ENCODE assay signal across 9 mouse cellular contexts in the genomic region with DNA sequence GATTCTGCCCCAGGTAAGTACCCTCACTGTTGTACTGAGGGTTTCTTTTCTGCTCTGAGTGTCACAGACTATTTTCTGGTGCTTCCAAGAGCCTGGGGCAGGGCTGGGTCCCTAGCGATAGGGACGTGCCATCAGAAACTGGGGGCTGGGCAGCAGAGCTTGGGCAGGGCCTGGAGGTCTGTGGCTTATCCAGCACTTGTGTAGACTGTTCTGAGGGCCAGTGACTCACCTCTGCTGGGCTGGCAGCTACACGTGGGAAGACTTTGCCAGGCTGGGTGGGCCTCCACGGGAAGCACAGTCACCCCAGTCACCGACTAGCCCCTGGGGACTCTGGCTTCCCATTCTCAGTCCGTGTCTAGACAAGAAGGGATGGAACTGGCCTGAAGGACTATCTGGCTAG. TPM values are rescaled to one million over a fixed set of nuclear protein-coding genes. Genes with fewer than 3 reads are reported as not detected.
A peak's percentile ranks its signal among the peaks of the same experiment; 100 is the strongest.
DNase-seq lines count a peak whose midpoint lies in the region; ATAC-seq and TF ChIP-seq lines count a peak whose summit lies in the region.
"Had no signal": no experiment of that assay in that cellular context is flagged by ENCODE, and none has a peak within 500 bp of the region (broad histone marks: within the 10 kb centered on the region; RNA-seq: fewer than 3 reads in every experiment).

No protein-coding gene starts in this region.

- peak; percentile 21 to 32 for DNase-seq in cerebellum, adult 18-20 months
- DNase-seq in cerebellum, adult 11 months: no peak
- DNase-seq in Patski (ENCODE audit: low read depth, low spot score): no peak
- DNase-seq in heart, adult 2 months: peak; percentile 62 to 64
- DNase-seq in thymus, postnatal 36 days: no peak
- no peak for DNase-seq in gastrocnemius, postnatal 36 days

- CTCF ChIA-PET in Patski (lab: Charles Lee): interaction anchor here (3.4 kb wide), 1 partner anchor 18 kb away, joined by 17 read pairs; no protein-coding TSS in a partner anchor

- peak overlapping the region; percentile 90 for H3K27ac ChIP-seq in heart, adult 2 months
- H3K27ac ChIP-seq in limb, embryonic 13.5 days: no peak overlapping the region
- H3K27ac ChIP-seq in neural tube, embryonic 13.5 days (replicated peaks): 0 out of 2 replicates have a peak overlapping the region, but pooled peaks have one; percentile 42

- intact Hi-C loops in heart, adult 2 months (cut with DNase I): loop anchor here (5.0 kb wide), 1 partner anchor 60 kb away; the partner anchor contains the start of gene Fads2
- intact Hi-C loops in gastrocnemius, postnatal 36 days (cut with DNase I): loop anchor here (5.0 kb wide), 1 partner anchor 60 kb away; the partner anchor contains the start of gene Fads2

- H3K9ac ChIP-seq in heart, adult 2 months (ENCODE audit: low read depth, low read length): peak overlapping the region; percentile 76
- peak overlapping the region; percentile 84 for H3K9ac ChIP-seq in limb, embryonic 13.5 days
- peak overlapping the region; percentile 80 for H3K9ac ChIP-seq in neural tube, embryonic 13.5 days

- no peaks in the 10 kb centered on the region for H3K27me3 ChIP-seq in Patski
- H3K27me3 ChIP-seq in heart, adult 2 months (ENCODE audit: control insufficient read depth, insufficient read depth, low read length): no peaks in the 10 kb centered on the region
- H3K27me3 ChIP-seq in limb, embryonic 13.5 days: peaks cover 5% of the 10 kb centered on the region; the same call in 1 of the 2 replicates
- H3K27me3 ChIP-seq in neural tube, embryonic 13.5 days: no peaks in the 10 kb centered on the region; the same call in 1 of the 2 replicates

- H3K4me3 ChIP-seq in heart, adult 2 months: peak overlapping the region; percentile 68
- H3K4me3 ChIP-seq in limb, embryonic 13.5 days: peak overlapping the region; percentile 70
- H3K4me3 ChIP-seq in neural tube, embryonic 13.5 days: peak overlapping the region; percentile 59

- no peaks in the 10 kb centered on the region for H3K79me2 ChIP-seq in heart, adult 2 months (replicated peaks; ENCODE audit: control insufficient read depth, insufficient read depth, low read length)

- in situ Hi-C loops in Patski (cut with MboI; ENCODE audit: low pct_unique_long_range_greater_than_20kb): no loop called here

- H3K4me2 ChIP-seq in limb, embryonic 13.5 days (replicated peaks): peak overlapping the region; percentile 97
- peak overlapping the region; percentile 97 for H3K4me2 ChIP-seq in neural tube, embryonic 13.5 days

- POLR2A ChIA-PET in Patski (lab: Charles Lee): interaction anchor here (0.6 to 0.7 kb wide), 3 partner anchors 11 to 129 kb away, joined by 3 read pairs; no protein-coding TSS in a partner anchor

- 5% methylated on average over 6 of the region's 6 CpGs for WGBS in heart, adult 2 months
- 64% methylated on average over 6 of the region's 6 CpGs for WGBS in limb, embryonic 13.5 days
- 64% methylated on average over 6 of the region's 6 CpGs for WGBS in neural tube, embryonic 13.5 days

- TF ChIP-seq EP300 in heart, adult 2 months (IDR thresholded peaks at IDR 0.05; ENCODE audit: insufficient read depth, low read depth, low read length): no peak

- no peak for TF ChIP-seq POLR2A in heart, adult 2 months (IDR thresholded peaks at IDR 0.05; ENCODE audit: insufficient read depth, low read depth, low read length)

- H3K9me3 ChIP-seq in limb, embryonic 13.5 days: no peaks in the 10 kb centered on the region
- no peaks in the 10 kb centered on the region for H3K9me3 ChIP-seq in neural tube, embryonic 13.5 days

- ATAC-seq in Patski: peak; percentile 8
- ATAC-seq in limb, embryonic 13.5 days (ENCODE audit: low FRiP score, low read depth): 0 out of 2 replicates have a peak, but pooled peaks have one; percentile 0
- ATAC-seq in neural tube, embryonic 13.5 days (ENCODE audit: low read depth): peak; percentile 21; the same call in 1 of the 2 replicates

- TF ChIP-seq CTCF in Patski (IDR thresholded peaks at IDR 0.05): no peak
- TF ChIP-seq CTCF in heart, adult 2 months (IDR thresholded peaks at IDR 0.05): no peak

- no peaks in the 10 kb centered on the region for H3K36me3 ChIP-seq in heart, adult 2 months (ENCODE audit: control insufficient read depth, insufficient read depth, low read length)
- no peaks in the 10 kb centered on the region for H3K36me3 ChIP-seq in limb, embryonic 13.5 days
- no peaks in the 10 kb centered on the region for H3K36me3 ChIP-seq in neural tube, embryonic 13.5 days

- H3K4me1 ChIP-seq in heart, adult 2 months (ENCODE audit: control insufficient read depth, insufficient read depth, low read length): peaks cover 28% of the 10 kb centered on the region
- peaks cover 36% of the 10 kb centered on the region for H3K4me1 ChIP-seq in limb, embryonic 13.5 days
- peaks cover 30% of the 10 kb centered on the region for H3K4me1 ChIP-seq in neural tube, embryonic 13.5 days (replicated peaks)

RNA-seq across cellular contexts. Expression of gene Fads3, which starts 0.9 kb away (rescaled TPM):
- 227 TPM for polyA plus RNA-seq in Patski (2021)
- total RNA-seq in heart, adult 2 months (2021): 10 to 100 TPM; 29.7 to 33.7 TPM
- polyA plus RNA-seq in heart, adult 2 months (2012; rRNA removed): 104 and 135 TPM in 2 replicates
- polyA plus RNA-seq in limb, embryonic 13.5 days (2015; fragmentation: Nextera tagmentation; extraction: Ambion mirVana): 10.0 and 10.8 TPM in 2 replicates
- polyA plus RNA-seq in neural tube, embryonic 13.5 days (2015; fragmentation: Nextera tagmentation; extraction: Ambion mirVana): 18.8 and 19.1 TPM in 2 replicates
- 1 to 10 TPM; 2.4 to 2.9 TPM for total RNA-seq in gastrocnemius, postnatal 36 days (2021)

RNA-seq across cellular contexts. Expression of gene Rab3il1, which starts 40.8 kb away (rescaled TPM):
- 0.71 TPM for polyA plus RNA-seq in Patski (2021)
- total RNA-seq in heart, adult 2 months (2021): 1 to 10 TPM; 5.9 to 6.5 TPM
- 11.1 and 14.2 TPM in 2 replicates for polyA plus RNA-seq in heart, adult 2 months (2012; rRNA removed)
- polyA plus RNA-seq in limb, embryonic 13.5 days (2015; fragmentation: Nextera tagmentation; extraction: Ambion mirVana): 40.6 and 45.2 TPM in 2 replicates
- polyA plus RNA-seq in neural tube, embryonic 13.5 days (2015; fragmentation: Nextera tagmentation; extraction: Ambion mirVana): 25.2 and 26.2 TPM in 2 replicates
- total RNA-seq in gastrocnemius, postnatal 36 days (2021): 1 to 10 TPM; 4.5 to 4.6 TPM

RNA-seq across cellular contexts. Expression of gene Best1, which starts 40.8 kb away (rescaled TPM):
- not detected for polyA plus RNA-seq in Patski (2021)
- total RNA-seq in heart, adult 2 months (2021): under 1 TPM; 0.10 to 0.11 TPM
- 0.45 and 0.47 TPM in 2 replicates for polyA plus RNA-seq in heart, adult 2 months (2012; rRNA removed)
- 2.0 and 2.1 TPM in 2 replicates for polyA plus RNA-seq in limb, embryonic 13.5 days (2015; fragmentation: Nextera tagmentation; extraction: Ambion mirVana)
- 1.0 and 1.5 TPM in 2 replicates for polyA plus RNA-seq in neural tube, embryonic 13.5 days (2015; fragmentation: Nextera tagmentation; extraction: Ambion mirVana)
- under 1 TPM in 1 of 2 experiments, not detected in 1; 0.15 TPM for total RNA-seq in gastrocnemius, postnatal 36 days (2021)
- total RNA-seq: hematopoietic stem cell, adult 5-6 weeks had no signal

RNA-seq across cellular contexts. Expression of gene Fads2, which starts 59.3 kb away (rescaled TPM):
- 219 TPM for polyA plus RNA-seq in Patski (2021)
- 1 to 10 TPM; 5.3 to 6.3 TPM for total RNA-seq in heart, adult 2 months (2021)
- 13.3 and 15.5 TPM in 2 replicates for polyA plus RNA-seq in heart, adult 2 months (2012; rRNA removed)
- 92.0 and 93.2 TPM in 2 replicates for polyA plus RNA-seq in limb, embryonic 13.5 days (2015; fragmentation: Nextera tagmentation; extraction: Ambion mirVana)
- polyA plus RNA-seq in neural tube, embryonic 13.5 days (2015; fragmentation: Nextera tagmentation; extraction: Ambion mirVana): 113 and 114 TPM in 2 replicates
- total RNA-seq in gastrocnemius, postnatal 36 days (2021): 1 to 10 TPM; 2.2 to 2.4 TPM

Comparison
In these comparisons a context has a peak if more than half of its experiments do, and no peak if none do; other contexts are left out.
1. DNase-seq: peak in cerebellum, adult 18-20 months (2 of 2) and heart, adult 2 months (2 of 2); none in cerebellum, adult 11 months (single experiment), Patski (single experiment), thymus, postnatal 36 days (0 of 2) and gastrocnemius, postnatal 36 days (0 of 2).
2. Peak in every context shown above with its lines, with median percentiles within 50 percentile points of each other: ATAC-seq, H3K4me3 ChIP-seq and H3K9ac ChIP-seq.